Mouse (Mus musculus): ENCODE results near the gene Ppip5k2. TPM values are rescaled to one million over a fixed set of nuclear protein-coding genes. Genes with fewer than 3 reads are reported as not detected.

The Ppip5k2 gene
- total and polyA plus RNA-seq, 2 experiments: 5.2 to 34.3 TPM

DNA sequence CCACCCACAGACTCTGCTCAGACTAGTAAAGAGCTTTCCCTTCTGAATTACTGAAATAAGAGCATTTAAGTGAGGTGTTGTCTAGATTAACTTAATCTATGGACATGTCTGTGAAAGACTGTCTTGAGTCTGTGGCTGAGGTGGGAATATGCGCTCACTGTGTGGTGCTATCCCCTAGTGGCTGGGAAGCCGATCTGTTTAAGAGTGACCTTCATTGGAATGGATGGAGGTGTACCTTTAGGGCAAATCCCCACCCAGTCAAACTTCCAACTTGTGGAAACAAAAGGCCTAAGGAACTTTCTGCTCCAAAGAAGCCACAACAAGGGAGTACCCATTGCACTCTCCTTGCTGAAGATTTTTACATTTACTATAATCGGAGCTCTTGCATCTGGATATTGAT, 23.9 kb upstream of the Ppip5k2 start:
- Histone ChIP-seq H3K4me3 (ENCODE audit: insufficient read depth, low read depth, low read length) (no peak overlapping the region), H3K4me1 (ENCODE audit: control insufficient read depth, insufficient read depth, low read length) (no peaks in the 10 kb centered on the region), H3K27me3 (ENCODE audit: control insufficient read depth, insufficient read depth, low read length) (no peaks in the 10 kb centered on the region), H3K79me2 (ENCODE audit: control insufficient read depth, insufficient read depth, low read length) (no peaks in the 10 kb centered on the region), H3K9ac (ENCODE audit: low read depth, low read length) (no peak overlapping the region), H3K36me3 (ENCODE audit: control insufficient read depth, insufficient read depth, low read length) (peaks cover 6% of the 10 kb centered on the region), H3K27ac (replicated peaks; ENCODE audit: insufficient read depth, low read depth, low read length) (no peak overlapping the region)
- no peak for TF ChIP-seq POLR2A (IDR thresholded peaks at IDR 0.05; ENCODE audit: extremely low read depth, insufficient read depth, low read length)
- no peak for TF ChIP-seq CTCF (IDR thresholded peaks at IDR 0.05; ENCODE audit: low read depth, low read length)
- WGBS: 93% methylated on average over 3 of the region's 3 CpGs
- no peak for DNase-seq (ENCODE audit: extremely low read depth, low read depth, low spot score)

DNA sequence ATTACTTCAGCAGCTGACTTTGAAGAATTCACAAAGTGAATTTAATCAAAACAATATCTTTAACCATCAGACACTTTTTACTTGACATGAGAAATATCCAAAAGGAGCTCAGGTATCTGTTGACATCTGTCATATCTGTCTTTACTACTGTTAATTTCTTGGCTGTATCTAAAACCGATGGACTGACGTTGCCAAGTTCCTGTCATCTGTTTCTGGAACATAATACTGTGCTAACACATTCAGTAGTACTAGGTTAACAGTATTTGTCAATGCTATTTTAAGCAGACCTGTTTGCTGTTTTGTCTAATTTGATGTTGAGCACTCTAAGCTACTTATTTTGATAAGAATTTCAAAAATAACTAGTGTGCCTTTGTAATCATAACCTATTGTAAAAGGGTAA, 18.3 kb upstream of the Ppip5k2 start:
- H3K9ac ChIP-seq (ENCODE audit: low read depth, low read length): no peak overlapping the region
- WGBS: 91% methylated on average over 2 of the region's 2 CpGs
- DNase-seq (ENCODE audit: extremely low read depth, low read depth, low spot score): no peak
- TF ChIP-seq POLR2A (IDR thresholded peaks at IDR 0.05; ENCODE audit: extremely low read depth, insufficient read depth, low read length) (no peak), CTCF (IDR thresholded peaks at IDR 0.05; ENCODE audit: low read depth, low read length) (no peak)
- no peaks in the 10 kb centered on the region for H3K79me2 ChIP-seq (ENCODE audit: control insufficient read depth, insufficient read depth, low read length)
- H3K4me3 ChIP-seq (ENCODE audit: insufficient read depth, low read depth, low read length): no peak overlapping the region
- no peaks in the 10 kb centered on the region for H3K27me3 ChIP-seq (ENCODE audit: control insufficient read depth, insufficient read depth, low read length)
- H3K27ac ChIP-seq (replicated peaks; ENCODE audit: insufficient read depth, low read depth, low read length): no peak overlapping the region
- peaks cover 18% of the 10 kb centered on the region for H3K36me3 ChIP-seq (ENCODE audit: control insufficient read depth, insufficient read depth, low read length)
- H3K4me1 ChIP-seq (ENCODE audit: control insufficient read depth, insufficient read depth, low read length): no peaks in the 10 kb centered on the region

DNA sequence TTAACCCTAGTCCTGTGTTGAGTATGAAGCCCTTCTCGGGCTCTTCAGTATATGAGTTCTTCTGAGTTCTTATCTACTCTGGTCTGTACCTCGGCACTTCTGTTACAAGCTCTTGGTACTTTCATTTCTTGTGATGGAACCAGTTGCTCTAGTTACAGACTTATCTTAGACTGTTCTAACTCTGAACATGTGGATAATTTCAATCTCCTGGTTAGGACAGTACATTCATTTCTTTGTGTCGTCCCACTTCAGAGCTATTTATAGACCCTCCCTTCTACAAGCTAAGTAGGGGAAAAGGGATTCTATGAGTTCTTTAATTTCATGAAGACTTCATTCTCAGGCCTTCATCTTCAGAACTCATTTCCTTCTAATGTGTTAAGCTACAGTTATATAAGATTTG, 17.5 kb upstream of the Ppip5k2 start:
- Histone ChIP-seq H3K4me3 (ENCODE audit: insufficient read depth, low read depth, low read length) (no peak overlapping the region), H3K4me1 (ENCODE audit: control insufficient read depth, insufficient read depth, low read length) (no peaks in the 10 kb centered on the region), H3K36me3 (ENCODE audit: control insufficient read depth, insufficient read depth, low read length) (peaks cover 19% of the 10 kb centered on the region), H3K79me2 (ENCODE audit: control insufficient read depth, insufficient read depth, low read length) (no peaks in the 10 kb centered on the region), H3K27me3 (ENCODE audit: control insufficient read depth, insufficient read depth, low read length) (no peaks in the 10 kb centered on the region), H3K9ac (ENCODE audit: low read depth, low read length) (no peak overlapping the region), H3K27ac (replicated peaks; ENCODE audit: insufficient read depth, low read depth, low read length) (no peak overlapping the region)
- DNase-seq (ENCODE audit: extremely low read depth, low read depth, low spot score): no peak
- 89% methylated on average over 3 of the region's 3 CpGs for WGBS
- TF ChIP-seq POLR2A (IDR thresholded peaks at IDR 0.05; ENCODE audit: extremely low read depth, insufficient read depth, low read length) (no peak), CTCF (IDR thresholded peaks at IDR 0.05; ENCODE audit: low read depth, low read length) (no peak)

DNA sequence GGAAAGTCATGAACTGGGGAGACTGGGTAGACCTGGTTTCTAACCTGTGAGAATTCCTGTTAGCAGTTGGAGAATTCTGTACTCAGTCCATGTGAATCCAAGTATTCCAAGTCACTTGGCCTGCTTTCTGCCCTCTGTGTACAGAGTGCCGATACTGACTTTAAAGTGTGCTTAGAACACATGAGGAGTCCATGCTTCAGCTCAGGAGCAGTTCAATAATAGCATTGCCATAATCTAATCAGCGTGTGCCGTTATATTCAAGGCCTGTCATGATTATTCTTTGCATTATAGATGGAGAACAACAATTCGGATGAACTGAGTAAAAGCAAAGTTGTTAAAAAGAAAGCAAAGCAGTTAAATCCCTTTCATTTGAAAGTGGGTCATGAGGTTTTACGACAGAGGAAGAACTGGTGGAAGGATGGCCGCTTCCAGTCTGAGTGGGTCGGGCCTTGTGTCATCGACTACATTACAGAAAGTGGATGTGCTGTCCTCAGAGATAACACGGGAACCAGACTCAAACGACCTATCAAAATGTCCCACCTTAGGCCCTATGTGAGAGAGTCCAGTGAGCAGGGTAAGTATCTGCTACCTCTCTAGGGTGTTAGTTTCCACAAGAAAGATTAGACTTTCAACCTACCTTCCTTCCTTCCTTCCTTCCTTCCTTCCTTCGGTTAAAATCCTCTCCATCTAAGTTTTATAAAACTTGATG, 15.6 kb upstream of the Ppip5k2 start:
- no peak overlapping the region for H3K27ac ChIP-seq (replicated peaks; ENCODE audit: insufficient read depth, low read depth, low read length)
- no peaks in the 10 kb centered on the region for H3K4me1 ChIP-seq (ENCODE audit: control insufficient read depth, insufficient read depth, low read length)
- 86% methylated on average over 11 of the region's 11 CpGs for WGBS
- peaks cover 21% of the 10 kb centered on the region for H3K36me3 ChIP-seq (ENCODE audit: control insufficient read depth, insufficient read depth, low read length)
- no peak for TF ChIP-seq CTCF (IDR thresholded peaks at IDR 0.05; ENCODE audit: low read depth, low read length)
- no peak for TF ChIP-seq POLR2A (IDR thresholded peaks at IDR 0.05; ENCODE audit: extremely low read depth, insufficient read depth, low read length)
- H3K4me3 ChIP-seq (ENCODE audit: insufficient read depth, low read depth, low read length): no peak overlapping the region
- H3K27me3 ChIP-seq (ENCODE audit: control insufficient read depth, insufficient read depth, low read length): no peaks in the 10 kb centered on the region
- no peak overlapping the region for H3K9ac ChIP-seq (ENCODE audit: low read depth, low read length)
- no peaks in the 10 kb centered on the region for H3K79me2 ChIP-seq (ENCODE audit: control insufficient read depth, insufficient read depth, low read length)
- DNase-seq (ENCODE audit: extremely low read depth, low read depth, low spot score): no peak

DNA sequence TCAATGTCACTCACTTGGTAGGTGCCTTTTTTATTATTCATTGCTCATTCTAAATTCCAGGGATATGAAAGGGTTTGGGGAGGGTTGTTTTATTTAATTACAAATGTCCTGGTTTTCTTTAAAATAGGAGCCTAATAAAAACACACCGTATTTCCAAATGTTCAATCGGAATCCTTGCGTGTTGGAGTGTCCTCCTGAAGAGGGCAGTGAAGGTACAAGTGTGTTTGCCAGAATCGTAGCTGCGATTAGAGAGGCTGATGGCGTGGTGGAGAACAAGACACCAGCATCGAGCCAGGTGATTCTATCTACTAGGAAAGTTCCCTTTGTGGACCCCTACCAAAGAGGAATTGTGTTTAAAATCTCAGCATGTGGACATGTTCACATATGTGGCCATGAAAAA, 14.7 kb upstream of the Ppip5k2 start:
- Histone ChIP-seq H3K27ac (replicated peaks; ENCODE audit: insufficient read depth, low read depth, low read length) (no peak overlapping the region), H3K9ac (ENCODE audit: low read depth, low read length) (no peak overlapping the region), H3K4me3 (ENCODE audit: insufficient read depth, low read depth, low read length) (no peak overlapping the region), H3K27me3 (ENCODE audit: control insufficient read depth, insufficient read depth, low read length) (no peaks in the 10 kb centered on the region), H3K4me1 (ENCODE audit: control insufficient read depth, insufficient read depth, low read length) (no peaks in the 10 kb centered on the region), H3K79me2 (ENCODE audit: control insufficient read depth, insufficient read depth, low read length) (no peaks in the 10 kb centered on the region), H3K36me3 (ENCODE audit: control insufficient read depth, insufficient read depth, low read length) (peaks cover 21% of the 10 kb centered on the region)
- TF ChIP-seq CTCF (IDR thresholded peaks at IDR 0.05; ENCODE audit: low read depth, low read length) (no peak), POLR2A (IDR thresholded peaks at IDR 0.05; ENCODE audit: extremely low read depth, insufficient read depth, low read length) (no peak)
- DNase-seq (ENCODE audit: extremely low read depth, low read depth, low spot score): no peak
- WGBS: 87% methylated on average over 7 of the region's 7 CpGs

DNA sequence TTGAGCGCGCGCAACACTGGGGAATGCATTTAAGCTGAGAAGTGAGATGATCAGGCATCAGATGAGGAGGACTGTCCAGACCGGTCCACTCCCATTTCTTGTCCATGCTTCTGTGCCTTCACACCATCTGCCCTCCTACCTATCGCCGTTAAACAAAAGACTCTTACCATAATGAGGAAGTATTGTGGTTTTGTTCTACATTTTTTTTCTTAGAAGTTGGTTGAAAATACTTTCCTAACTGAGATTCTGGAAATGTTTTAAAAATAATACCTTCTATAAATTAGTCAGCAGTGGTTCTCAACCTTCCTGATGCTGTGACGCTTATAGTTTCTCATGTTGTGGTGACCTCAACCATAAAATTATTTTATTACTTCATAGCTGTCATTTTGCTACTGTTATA, 11.5 kb upstream of the Ppip5k2 start:
- no peak for TF ChIP-seq CTCF (IDR thresholded peaks at IDR 0.05; ENCODE audit: low read depth, low read length)
- TF ChIP-seq POLR2A (IDR thresholded peaks at IDR 0.05; ENCODE audit: extremely low read depth, insufficient read depth, low read length): no peak
- H3K4me1 ChIP-seq (ENCODE audit: control insufficient read depth, insufficient read depth, low read length): no peaks in the 10 kb centered on the region
- H3K9ac ChIP-seq (ENCODE audit: low read depth, low read length): no peak overlapping the region
- H3K27me3 ChIP-seq (ENCODE audit: control insufficient read depth, insufficient read depth, low read length): no peaks in the 10 kb centered on the region
- no peaks in the 10 kb centered on the region for H3K79me2 ChIP-seq (ENCODE audit: control insufficient read depth, insufficient read depth, low read length)
- no peak for DNase-seq (ENCODE audit: extremely low read depth, low read depth, low spot score)
- H3K4me3 ChIP-seq (ENCODE audit: insufficient read depth, low read depth, low read length): no peak overlapping the region
- H3K27ac ChIP-seq (replicated peaks; ENCODE audit: insufficient read depth, low read depth, low read length): no peak overlapping the region
- peaks cover 25% of the 10 kb centered on the region for H3K36me3 ChIP-seq (ENCODE audit: control insufficient read depth, insufficient read depth, low read length)
- WGBS: 93% methylated on average over 7 of the region's 7 CpGs
